Mouse (Mus musculus) adrenal gland, adult 8-10 months (tissue): ENCODE results near the gene Wfdc6a. TPM values are rescaled to one million over a fixed set of nuclear protein-coding genes. Genes with fewer than 3 reads are reported as not detected.

Experiments used
- DNase-seq: peaks from one replicate; pipeline ENCODE4 v3.0.0; 2022
- total RNA-seq, 4 experiments: library from RNA; stranded (reverse); gene quantifications; 2 replicates each; pipeline ENCODE4 v1.2.4; 2022

Gene Wfdc6a
- total RNA-seq, 4 experiments from 2014 or later, result 0.38 to 0.77 (median 0.52) TPM

GRCm38 (mm10) chr2:164549963-164550894, 35.0 kb downstream of the Wfdc6a start:
- no peak for DNase-seq

- no peak for DNase-seq
Observed at GRCm38 (mm10) chr2:164549338-164549737, 35.9 kb downstream of the Wfdc6a start.

DNA sequence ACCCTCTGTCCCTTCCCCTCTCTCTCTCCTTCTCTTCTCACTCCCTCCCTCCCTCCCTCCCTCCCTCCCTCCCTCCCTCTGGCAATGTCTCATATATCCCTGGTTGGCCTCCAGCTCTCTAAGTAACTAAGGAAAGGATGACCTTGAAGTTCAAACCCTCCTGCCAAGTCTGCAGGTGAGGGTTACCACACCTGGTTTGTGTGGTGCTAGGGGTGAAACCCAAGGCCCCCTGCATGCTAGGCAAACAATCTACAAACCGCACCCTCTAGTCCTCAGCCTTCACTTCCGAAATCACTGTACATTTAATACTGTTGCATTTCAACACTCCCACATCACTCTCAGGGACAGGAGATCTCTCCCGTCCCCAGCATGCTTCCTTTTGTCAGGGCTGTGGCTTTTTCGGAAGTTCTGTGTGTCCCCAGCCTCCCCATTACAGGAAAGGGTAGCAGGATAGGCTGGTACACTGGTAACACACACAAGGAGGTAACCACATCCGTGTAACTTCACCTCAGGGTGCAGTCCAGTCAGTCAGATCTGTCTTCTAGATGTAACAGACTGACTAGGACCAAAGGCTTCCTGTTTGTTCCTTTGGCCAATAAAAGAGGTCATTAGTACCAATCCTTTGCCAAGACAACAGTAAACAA, 40.7 kb downstream of the Wfdc6a start:
- DNase-seq, result no peak

GRCm38 (mm10) chr2:164543745-164544144, 41.5 kb downstream of the Wfdc6a start:
- DNase-seq, result no peak

DNA sequence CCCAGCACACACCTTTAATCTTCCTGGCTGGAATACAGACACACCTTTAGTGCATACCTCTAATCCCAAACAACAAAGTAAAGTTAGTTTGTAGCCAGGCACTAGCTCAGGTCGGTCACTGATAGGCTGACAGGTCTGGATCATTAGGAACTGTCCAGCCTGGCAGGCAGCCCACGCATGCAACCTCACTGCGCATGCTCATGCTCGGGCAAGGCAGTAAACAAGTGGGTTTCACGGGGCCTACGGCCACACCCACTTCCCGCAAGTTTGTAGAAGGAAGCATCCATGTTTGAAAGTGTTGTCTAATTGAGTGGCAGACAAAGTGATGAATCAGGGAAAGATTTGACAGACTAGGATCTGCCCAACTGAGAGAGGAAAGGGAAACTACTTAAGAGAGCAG, 42.6 kb downstream of the Wfdc6a start:
- no peak for DNase-seq

GRCm38 (mm10) chr2:164542132-164542531, 43.1 kb downstream of the Wfdc6a start:
- no peak for DNase-seq

GRCm38 (mm10) chr2:164540652-164541427, 44.4 kb downstream of the Wfdc6a start:
- no peak for DNase-seq

DNA sequence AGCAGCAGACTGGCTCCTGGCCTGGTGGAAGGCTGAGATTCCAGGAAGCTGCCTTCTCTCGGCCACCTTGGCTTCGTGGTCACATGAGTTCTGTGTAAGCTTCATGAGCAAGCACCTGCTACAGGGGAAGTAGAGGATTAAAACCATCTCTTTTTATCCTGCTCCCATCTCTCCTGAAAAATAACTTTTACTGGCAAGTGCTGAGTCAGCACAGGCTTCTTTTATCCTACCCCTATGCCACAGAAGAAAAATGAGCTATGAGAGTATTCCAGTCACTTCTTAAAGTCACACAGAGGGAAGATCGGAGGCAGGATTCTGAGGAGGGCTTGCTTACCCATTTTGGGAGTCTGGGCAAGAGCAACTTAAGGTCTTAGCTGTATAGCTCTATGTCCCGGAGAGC, 48.2 kb downstream of the Wfdc6a start:
- DNase-seq, result no peak

- DNase-seq, result no peak
Observed at GRCm38 (mm10) chr2:164534315-164534714, 50.9 kb downstream of the Wfdc6a start.

GRCm38 (mm10) chr2:164531169-164531568, 54.1 kb downstream of the Wfdc6a start:
- DNase-seq, result peak; percentile 32

Other genes with a start within 250 kb of the Wfdc6a start
- 10 to 100 TPM in 3 of 4 experiments, 1 to 10 TPM in 1; 8.5 to 24.2 (median 22.2) TPM for gene Slpi, start 196.4 kb downstream of the Wfdc6a start, total RNA-seq
- not detected for gene Rbpjl, start 182.3 kb downstream of the Wfdc6a start, total RNA-seq
- under 1 TPM; 0.38 to 0.81 (median 0.67) TPM for gene Matn4, start 180.3 kb downstream of the Wfdc6a start, total RNA-seq
- gene Sdc4, start 141.6 kb downstream of the Wfdc6a start, total RNA-seq, result 100 to 1,000 TPM in 2 of 4 experiments, 10 to 100 TPM in 2; 89.0 to 114 (median 105) TPM
- gene Sys1, start 128.5 kb downstream of the Wfdc6a start, total RNA-seq, result 10 to 100 TPM; 26.2 to 34.8 (median 30.9) TPM
- 1 to 10 TPM in 3 of 4 experiments, not detected in 1; 2.3 to 7.3 (median 4.6) TPM for gene Gm20458, start 124.5 kb downstream of the Wfdc6a start, total RNA-seq
- not detected for gene Trp53tg5, start 111.7 kb downstream of the Wfdc6a start, total RNA-seq
- 10 to 100 TPM in 2 of 4 experiments, 1 to 10 TPM in 2; 5.4 to 18.3 (median 11.6) TPM for gene Dbndd2, start 99.3 kb downstream of the Wfdc6a start, total RNA-seq
- gene Pigt, start 87.9 kb downstream of the Wfdc6a start, total RNA-seq, result 10 to 100 TPM; 75.7 to 93.8 (median 88.6) TPM
- gene Wfdc2, start 23.0 kb downstream of the Wfdc6a start, total RNA-seq, result not detected
- not detected for gene Spint3, start 12.0 kb downstream of the Wfdc6a start, total RNA-seq
- not detected for gene Eppin, start 8.1 kb upstream of the Wfdc6a start, total RNA-seq
- gene Wfdc6b, start 28.1 kb upstream of the Wfdc6a start, total RNA-seq, result not detected
- gene Wfdc8, start 28.2 kb upstream of the Wfdc6a start, total RNA-seq, result under 1 TPM in 2 of 4 experiments, not detected in 2; 0.35 to 0.89 TPM
- not detected for gene Wfdc16, start 53.3 kb upstream of the Wfdc6a start, total RNA-seq
- gene Wfdc10, start 70.6 kb upstream of the Wfdc6a start, total RNA-seq, result not detected
- not detected for gene Wfdc9, start 71.1 kb upstream of the Wfdc6a start, total RNA-seq
- not detected for gene Wfdc11, start 88.6 kb upstream of the Wfdc6a start, total RNA-seq
- gene Wfdc13, start 99.7 kb upstream of the Wfdc6a start, total RNA-seq, result not detected
- not detected for gene Spint4, start 113.1 kb upstream of the Wfdc6a start, total RNA-seq
- gene Spint5, start 129.9 kb upstream of the Wfdc6a start, total RNA-seq, result not detected
- gene Wfdc3, start 160.5 kb upstream of the Wfdc6a start, total RNA-seq, result under 1 TPM; 0.31 to 0.71 (median 0.49) TPM
- gene Dnttip1, start 160.5 kb upstream of the Wfdc6a start, total RNA-seq, result 10 to 100 TPM; 35.2 to 52.1 (median 46.1) TPM
- gene Ube2c, start 184.5 kb upstream of the Wfdc6a start, total RNA-seq, result 1 to 10 TPM; 1.1 to 5.1 (median 2.0) TPM
- gene Tnnc2, start 194.5 kb upstream of the Wfdc6a start, total RNA-seq, result not detected
- gene Snx21, start 200.4 kb upstream of the Wfdc6a start, total RNA-seq, result 10 to 100 TPM; 34.5 to 58.3 (median 46.7) TPM
- gene Acot8, start 219.4 kb upstream of the Wfdc6a start, total RNA-seq, result 10 to 100 TPM; 32.9 to 46.5 (median 39.6) TPM
- 1 to 10 TPM; 4.0 to 6.7 (median 5.7) TPM for gene Zswim3, start 219.7 kb upstream of the Wfdc6a start, total RNA-seq
- 10 to 100 TPM; 11.1 to 15.3 (median 13.4) TPM for gene Zswim1, start 237.2 kb upstream of the Wfdc6a start, total RNA-seq
- under 1 TPM in 2 of 4 experiments, not detected in 2; 0.51 to 0.86 TPM for gene Spata25, start 243.1 kb upstream of the Wfdc6a start, total RNA-seq
- 100 to 1,000 TPM; 103 to 166 (median 137) TPM for gene Ctsa, start 247.4 kb upstream of the Wfdc6a start, total RNA-seq
- 1 to 10 TPM in 3 of 4 experiments, under 1 TPM in 1; 0.90 to 4.9 (median 3.1) TPM for gene Neurl2, start 248.0 kb upstream of the Wfdc6a start, total RNA-seq